Mouse (Mus musculus) lung, adult 2 months (tissue): ENCODE data around the gene Slc12a3.

Experiments
- CTCF ChIP-seq: fragments of 200-500 bp; IDR thresholded peaks from 2 replicates; pipeline ENCODE4 v1.5.1; 2011; ENCODE audit warnings: mild to moderate bottlenecking, low read length, control low read depth; ENCODE audit not compliant: insufficient read depth
- POLR2A ChIP-seq: fragments of 200-500 bp; IDR thresholded peaks from 2 replicates; pipeline ENCODE4 v1.6.1; 2011; ENCODE audit warnings: low read depth, mild to moderate bottlenecking, control low read depth, low read length, borderline replicate concordance; ENCODE audit errors: extremely low read depth

DNA sequence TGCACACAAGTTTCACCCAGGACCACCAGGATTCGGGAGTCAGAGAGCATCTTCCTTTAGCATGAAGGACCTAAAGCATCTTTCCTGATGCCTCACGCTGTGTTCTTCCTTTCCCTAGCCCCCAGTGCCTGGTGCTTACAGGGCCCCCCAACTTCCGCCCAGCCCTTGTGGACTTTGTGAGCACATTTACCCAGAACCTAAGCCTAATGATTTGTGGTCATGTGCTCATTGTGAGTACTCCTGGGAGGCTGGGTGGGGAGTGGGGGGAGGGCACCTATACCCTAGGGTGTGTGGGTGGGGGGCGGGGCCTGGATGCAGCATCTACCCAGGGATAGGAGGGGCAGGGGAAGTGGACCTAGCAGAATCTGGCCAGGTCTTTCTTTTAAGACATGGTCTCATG is 16.7 kb downstream of the Slc12a3 start:
- TF ChIP-seq CTCF = no peak
- no peak for TF ChIP-seq POLR2A
